Mouse (Mus musculus) forebrain, postnatal 0 days (tissue): ENCODE results near the gene Snap91. TPM values are rescaled to one million over a fixed set of nuclear protein-coding genes. Genes with fewer than 3 reads are reported as not detected.
A peak's percentile ranks its signal among the peaks of the same experiment; 100 is the strongest.

Experiments
- ATAC-seq: fragments of 200-750 bp; cut with Nextera tagmentation; 2 replicates; pipeline ENCODE4 v1.8.0; 2017; ENCODE audit warnings: mild to moderate bottlenecking, moderate library complexity
- DNase-seq: peaks from one replicate; pipeline ENCODE4 v3.0.0-alpha.2; 2015
- H3K27ac ChIP-seq: fragments of 300-500 bp; sonication (generic); 2 replicates; pipeline ENCODE4 v1.5.1; 2014; ENCODE audit warnings: low read depth, mild to moderate bottlenecking, antibody characterized with exemption, low read length, moderate library complexity, mixed read lengths
- H3K27me3 ChIP-seq: fragments of 300-500 bp; sonication (generic); 2 replicates; pipeline ENCODE4 v1.6.1; 2014; ENCODE audit warnings: mild to moderate bottlenecking, low read length, mixed read lengths; ENCODE audit not compliant: insufficient read depth
- H3K36me3 ChIP-seq: fragments of 300-500 bp; sonication (generic); 2 replicates; pipeline ENCODE4 v1.6.1; 2014; ENCODE audit warnings: mild to moderate bottlenecking, moderate library complexity; ENCODE audit not compliant: insufficient read depth
- H3K4me1 ChIP-seq: fragments of 300-500 bp; sonication (generic); 2 replicates; pipeline ENCODE4 v1.6.1; 2014; ENCODE audit warnings: antibody characterized with exemption; ENCODE audit not compliant: insufficient read depth
- H3K4me2 ChIP-seq: fragments of 300-500 bp; sonication (generic); 2 replicates; pipeline ENCODE4 v1.6.1; 2014; ENCODE audit warnings: low read depth, mild to moderate bottlenecking, moderate library complexity
- H3K4me3 ChIP-seq: fragments of 300-500 bp; sonication (generic); 2 replicates; pipeline ENCODE4 v1.5.1; 2014; ENCODE audit warnings: low read depth, low read length, mixed read lengths
- H3K9ac ChIP-seq: fragments of 300-500 bp; sonication (generic); 2 replicates; pipeline ENCODE4 v1.6.1; 2014; ENCODE audit warnings: mild to moderate bottlenecking
- H3K9me3 ChIP-seq: fragments of 300-500 bp; sonication (generic); 2 replicates; pipeline ENCODE4 v1.6.1; 2016; ENCODE audit warnings: low read length
- CTCF ChIP-seq: sonication (generic); IDR thresholded peaks from 2 replicates; pipeline ENCODE4 v1.5.1; 2016; ENCODE audit warnings: antibody characterized with exemption, control low read depth, low read depth
- WGBS: fragments of 180-500 bp; shearing (Covaris S2); extraction: QIAGEN DNeasy Blood & Tissue Kit; methylation state at CpG from one replicate; pipeline ENCODE4 v1.1.7; 2014; 5-methylcytosine and 5-hydroxymethylcytosine counted together
- polyA plus RNA-seq: library from polyadenylated mRNA; unstranded; fragments of >200 nt; fragmentation: Nextera tagmentation; extraction: Ambion mirVana; gene quantifications from 2 replicates; pipeline ENCODE4 v1.2.1, GENCODE M21; 2015
- total RNA-seq: library from RNA; depleted of rRNA; stranded (reverse); fragments of >200 nt; gene quantifications from 2 replicates; pipeline ENCODE4 v1.2.3, GENCODE M21; 2014

Snap91 gene
- total and polyA plus RNA-seq, 2 experiments from 2014 or later = 140 to 166 TPM

GRCm38 (mm10) chr9:86745926-86746581 lies 134.4 kb downstream of the Snap91 start:
- peak; percentile 99 for TF ChIP-seq CTCF
- no peak overlapping the region for H3K4me2 ChIP-seq
- peak; percentile 94 for ATAC-seq

GRCm38 (mm10) chr9:86744041-86744440 lies 136.4 kb downstream of the Snap91 start:
- Histone ChIP-seq H3K9me3 (no peaks in the 10 kb centered on the region), H3K4me2 (peak overlapping the region; percentile 60; the same call in 1 of the 2 replicates), H3K4me3 (peak overlapping the region; percentile 38; the same call in 1 of the 2 replicates), H3K9ac (no peak overlapping the region), H3K27me3 (no peaks in the 10 kb centered on the region; the same call in 1 of the 2 replicates), H3K27ac (no peak overlapping the region), H3K4me1 (peaks cover 8% of the 10 kb centered on the region), H3K36me3 (no peaks in the 10 kb centered on the region)
- WGBS = 43% methylated on average over 5 of the region's 5 CpGs
- no peak for ATAC-seq
- no peak for DNase-seq
- no peak for TF ChIP-seq CTCF

More at GRCm38 (mm10) chr9:86745926-86746581, 134.4 kb downstream of the Snap91 start:
- Histone ChIP-seq H3K4me1 (peaks cover 8% of the 10 kb centered on the region), H3K27ac (no peak overlapping the region), H3K9ac (no peak overlapping the region), H3K27me3 (no peaks in the 10 kb centered on the region; the same call in 1 of the 2 replicates), H3K9me3 (no peaks in the 10 kb centered on the region), H3K36me3 (no peaks in the 10 kb centered on the region), H3K4me3 (no peak overlapping the region)
- peak; percentile 88 for DNase-seq
- WGBS = 32% methylated on average over 13 of the region's 13 CpGs

- peak; percentile 41 for DNase-seq
- TF ChIP-seq CTCF = peak; percentile 42
- Histone ChIP-seq H3K4me2 (peak within 1 kb of the TSS; percentile 60), H3K27ac (no peak within 1 kb of the TSS), H3K4me3 (peak within 1 kb of the TSS; percentile 38), H3K9me3 (no peaks in the 10 kb centered on the region), H3K36me3 (no peaks in the 10 kb centered on the region), H3K27me3 (no peaks in the 10 kb centered on the region; the same call in 1 of the 2 replicates), H3K4me1 (peaks cover 8% of the 10 kb centered on the region), H3K9ac (peak within 1 kb of the TSS; percentile 26)
- 4% methylated on average over 19 of the region's 19 CpGs for WGBS
- peak; percentile 74 for ATAC-seq
These were observed 137.2 kb downstream of the Snap91 start, which contains the start of gene Prss35 for GRCm38 (mm10) chr9:86742959-86743911. Gene Prss35, plus strand, starts transcription at chr9:86743649.

- Histone ChIP-seq H3K4me3 (no peak overlapping the region), H3K27me3 (no peaks in the 10 kb centered on the region; the same call in 1 of the 2 replicates), H3K27ac (no peak overlapping the region), H3K9me3 (no peaks in the 10 kb centered on the region), H3K9ac (no peak overlapping the region), H3K4me2 (no peak overlapping the region), H3K4me1 (peaks cover 8% of the 10 kb centered on the region), H3K36me3 (no peaks in the 10 kb centered on the region)
- ATAC-seq (no peak), DNase-seq (no peak)
- 20% methylated on average over 3 of the region's 3 CpGs for WGBS
- TF ChIP-seq CTCF = no peak
These were observed 140.5 kb downstream of the Snap91 start for GRCm38 (mm10) chr9:86739971-86740370.

GRCm38 (mm10) chr9:86738801-86739200 lies 141.7 kb downstream of the Snap91 start:
- H3K27ac ChIP-seq = no peak overlapping the region
- peaks cover 8% of the 10 kb centered on the region for H3K4me1 ChIP-seq
- H3K27me3 ChIP-seq = no peaks in the 10 kb centered on the region
- no peaks in the 10 kb centered on the region for H3K36me3 ChIP-seq
- no peak overlapping the region for H3K4me3 ChIP-seq
- TF ChIP-seq CTCF = no peak
- no peaks in the 10 kb centered on the region for H3K9me3 ChIP-seq
- DNase-seq (no peak), ATAC-seq (no peak)
- no peak overlapping the region for H3K4me2 ChIP-seq
- H3K9ac ChIP-seq = no peak overlapping the region
- WGBS = 76% methylated on average over 8 of the region's 8 CpGs

- Histone ChIP-seq H3K4me3 (no peak overlapping the region), H3K4me2 (no peak overlapping the region), H3K27ac (no peak overlapping the region), H3K27me3 (no peaks in the 10 kb centered on the region), H3K36me3 (no peaks in the 10 kb centered on the region), H3K9me3 (no peaks in the 10 kb centered on the region), H3K9ac (no peak overlapping the region), H3K4me1 (peaks cover 2% of the 10 kb centered on the region)
- WGBS = 87% methylated on average over 1 of the region's 1 CpGs
- no peak for ATAC-seq
- no peak for DNase-seq
- no peak for TF ChIP-seq CTCF
These were observed 142.4 kb downstream of the Snap91 start for GRCm38 (mm10) chr9:86738067-86738466.
